Mouse (Mus musculus): ENCODE data around the gene Prss41. TPM values are rescaled to one million over a fixed set of nuclear protein-coding genes. Genes with fewer than 3 reads are reported as not detected.
"Not testable (repeated sequence)": the region's sequence is repeated elsewhere in the genome, so short reads cannot be mapped to it uniquely, and the experiment has no call there.

The Prss41 gene
- under 1 TPM in 1 of 2 experiments, not detected in 1; 0.18 TPM for total RNA-seq (2021)
- long read RNA-seq, experiment 1, result 0 reads
- long read RNA-seq, experiment 2, result 0 reads

- DNase-seq, result peak; percentile 56
- intact Hi-C loops (cut with DNase I; ENCODE audit: low total_unique reads), result loop anchor here (5.0 kb wide), 1 partner anchor 67 kb away; no protein-coding TSS in a partner anchor
Observed at GRCm38 (mm10) chr17:23843812-23844273, at the start of gene Prss41, which contains the start of gene Prss32. Prss41 (minus strand) TSS chr17:23844172. Prss32 (plus strand) TSS chr17:23843855.

- not testable (repeated sequence) for DNase-seq
Observed at GRCm38 (mm10) chr17:23880576-23880975, 36.6 kb upstream of the Prss41 start, which contains the start of the genes Dcpp1 and Dcpp2. Dcpp1 (plus strand) TSS chr17:23880876. Dcpp2 (plus strand) TSS chr17:23880880.

DNA sequence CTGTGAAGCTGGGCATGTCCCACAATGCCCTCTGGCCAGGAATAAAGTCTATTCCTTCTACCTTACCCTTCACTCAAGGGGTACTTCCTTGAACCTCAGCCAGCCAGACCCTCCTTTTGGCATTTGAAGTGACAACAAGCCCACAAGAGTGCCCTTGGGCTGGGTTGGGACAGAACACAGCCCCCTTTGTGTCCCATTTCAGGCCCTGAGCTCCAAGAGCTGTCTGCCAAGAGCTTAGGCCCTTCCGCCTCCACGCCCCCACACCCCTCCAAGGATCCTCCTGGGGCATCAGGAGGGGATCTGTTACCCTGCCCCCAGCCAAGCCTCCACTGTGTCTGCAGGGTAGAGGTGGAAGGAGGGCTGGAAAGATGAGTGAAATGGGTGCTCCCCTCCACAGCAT lies 33.2 kb upstream of the Prss41 start:
- intact Hi-C loops (cut with DNase I; ENCODE audit: low total_unique reads), result loop anchor here (5.0 kb wide), 1 partner anchor 80 kb away; the partner anchor contains the start of gene Sbpl
- DNase-seq, result no peak

More at GRCm38 (mm10) chr17:23880576-23880975, 36.6 kb upstream of the Prss41 start, which contains the start of the genes Dcpp1 and Dcpp2:
- intact Hi-C loops (cut with DNase I; ENCODE audit: low total_unique reads), result not testable (repeated sequence)

GRCm38 (mm10) chr17:23876741-23877140 lies 32.8 kb upstream of the Prss41 start:
- intact Hi-C loops (cut with DNase I; ENCODE audit: low total_unique reads), result loop anchor here (5.0 kb wide), 1 partner anchor 81 kb away; the partner anchor contains the start of gene Sbpl
- no peak for DNase-seq

GRCm38 (mm10) chr17:23873884-23874856 lies 30.2 kb upstream of the Prss41 start:
- peak; percentile 59 for DNase-seq
- intact Hi-C loops (cut with DNase I; ENCODE audit: low total_unique reads), result no loop called here

GRCm38 (mm10) chr17:23868513-23868912 lies 24.5 kb upstream of the Prss41 start:
- no peak for DNase-seq
- intact Hi-C loops (cut with DNase I; ENCODE audit: low total_unique reads), result no loop called here

DNA sequence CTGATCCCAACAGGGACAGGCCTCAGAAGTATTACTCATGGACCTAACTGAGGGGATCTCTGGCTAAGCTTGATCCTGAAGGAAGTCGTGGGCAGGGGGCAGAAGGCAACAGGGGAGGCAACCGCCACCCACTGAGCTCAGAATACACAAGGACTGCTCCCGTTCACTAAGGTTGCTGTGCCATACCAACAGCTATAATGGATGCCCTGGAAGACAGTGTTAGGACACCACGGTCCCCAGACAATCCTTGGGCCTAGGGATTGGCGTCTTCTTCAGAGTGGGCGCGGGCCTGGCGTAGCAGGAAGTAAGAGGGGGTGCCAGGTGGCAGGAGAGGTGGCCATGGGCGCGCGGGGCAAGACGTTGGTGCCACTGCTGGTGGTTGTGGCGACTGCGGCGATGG lies 23.8 kb upstream of the Prss41 start, which contains the start of gene Prss21:
Prss21 (plus strand) TSS at position 301 of the 400 bp plus-strand sequence.
- no peak for DNase-seq
- intact Hi-C loops (cut with DNase I; ENCODE audit: low total_unique reads), result no loop called here

GRCm38 (mm10) chr17:23862926-23863325 lies 19.0 kb upstream of the Prss41 start:
- intact Hi-C loops (cut with DNase I; ENCODE audit: low total_unique reads), result no loop called here
- DNase-seq, result no peak

DNA sequence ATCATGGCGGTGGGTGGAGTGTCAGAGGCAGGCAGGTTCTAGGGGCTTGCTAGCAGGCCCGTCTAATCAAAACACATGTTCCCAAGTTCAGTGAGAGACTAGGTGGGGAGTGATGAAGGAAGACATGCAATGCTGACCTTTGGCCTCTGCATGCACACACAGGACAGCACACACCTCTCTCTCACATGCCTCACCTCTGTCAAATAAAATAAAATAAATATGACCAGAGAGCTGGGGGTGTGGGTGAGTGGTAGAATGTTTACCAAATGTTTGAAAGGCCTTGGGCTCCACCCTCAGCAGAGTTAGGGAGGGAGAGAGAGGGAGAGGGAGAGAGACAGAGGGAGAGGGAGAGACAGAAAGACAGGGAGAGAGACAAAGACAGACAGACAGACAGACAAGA lies 13.9 kb upstream of the Prss41 start:
- intact Hi-C loops (cut with DNase I; ENCODE audit: low total_unique reads), result no loop called here

GRCm38 (mm10) chr17:23857193-23857592 lies 13.2 kb upstream of the Prss41 start:
- intact Hi-C loops (cut with DNase I; ENCODE audit: low total_unique reads), result no loop called here

More for the DNA sequence above, 13.9 kb upstream of the Prss41 start:
- DNase-seq, result no peak

GRCm38 (mm10) chr17:23854229-23854765 lies 10.3 kb upstream of the Prss41 start:
- intact Hi-C loops (cut with DNase I; ENCODE audit: low total_unique reads), result loop anchor here (5.0 kb wide), 1 partner anchor 108 kb away; no protein-coding TSS in a partner anchor

More at GRCm38 (mm10) chr17:23857193-23857592, 13.2 kb upstream of the Prss41 start:
- DNase-seq, result no peak

GRCm38 (mm10) chr17:23853292-23853691 lies 9.3 kb upstream of the Prss41 start:
- intact Hi-C loops (cut with DNase I; ENCODE audit: low total_unique reads), result loop anchor here (5.0 kb wide), 1 partner anchor 109 kb away; no protein-coding TSS in a partner anchor
- peak; percentile 63 for DNase-seq

More at GRCm38 (mm10) chr17:23854229-23854765, 10.3 kb upstream of the Prss41 start:
- no peak for DNase-seq

GRCm38 (mm10) chr17:23850853-23851749 lies 7.1 kb upstream of the Prss41 start:
- DNase-seq, result peak; percentile 50
- intact Hi-C loops (cut with DNase I; ENCODE audit: low total_unique reads), result loop anchor here (5.0 kb wide), 1 partner anchor 111 kb away; no protein-coding TSS in a partner anchor

DNA sequence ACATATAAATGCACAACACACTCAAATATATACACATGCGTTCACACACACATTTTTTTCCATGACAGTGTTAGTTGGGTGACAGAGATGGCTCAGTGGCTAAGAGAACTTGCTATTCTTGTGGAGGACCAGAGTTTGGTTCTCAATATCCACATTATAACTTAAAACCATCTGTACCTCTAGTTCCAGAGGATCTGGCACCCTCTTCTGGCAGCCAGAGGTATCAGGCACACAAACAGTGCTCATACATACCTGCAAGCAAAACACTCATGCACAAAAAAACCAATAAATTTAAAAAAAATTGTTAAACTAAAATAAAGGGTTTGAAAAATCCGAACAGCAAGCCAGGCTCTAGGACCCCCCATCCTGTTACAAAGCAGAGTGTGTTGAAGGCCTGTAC lies 6.1 kb upstream of the Prss41 start:
- DNase-seq, result no peak
- intact Hi-C loops (cut with DNase I; ENCODE audit: low total_unique reads), result loop anchor here (5.0 kb wide), 1 partner anchor 112 kb away; no protein-coding TSS in a partner anchor

- no peak for DNase-seq
- intact Hi-C loops (cut with DNase I; ENCODE audit: low total_unique reads), result loop anchor here (5.0 kb wide), 1 partner anchor 66 kb away; no protein-coding TSS in a partner anchor
Observed at GRCm38 (mm10) chr17:23843141-23843811, 696 bp downstream of the Prss41 start.

- no peak for DNase-seq
- intact Hi-C loops (cut with DNase I; ENCODE audit: low total_unique reads), result loop anchor here (5.0 kb wide), 1 partner anchor 64 kb away; no protein-coding TSS in a partner anchor
Observed at GRCm38 (mm10) chr17:23841145-23841544, 2.8 kb downstream of the Prss41 start.

- no peak for DNase-seq
- intact Hi-C loops (cut with DNase I; ENCODE audit: low total_unique reads), result no loop called here
Observed at GRCm38 (mm10) chr17:23836006-23836575, 7.9 kb downstream of the Prss41 start, which contains the start of gene Prss33. Prss33 (minus strand) TSS chr17:23836056.
